Mouse (Mus musculus): ENCODE results near the gene Gm20906. TPM values are rescaled to one million over a fixed set of nuclear protein-coding genes. Genes with fewer than 3 reads are reported as not detected.
"Not testable (repeated sequence)": the region's sequence is repeated elsewhere in the genome, so short reads cannot be mapped to it uniquely, and the experiment has no call there.

Gm20906 gene
- not detected in 2 replicates for polyA plus RNA-seq (2015; fragmentation: Nextera tagmentation; extraction: Ambion mirVana)

- not testable (repeated sequence) for H3K36me3 ChIP-seq (ENCODE audit: control insufficient read depth, insufficient read depth, low read length); H3K9me3 ChIP-seq (ENCODE audit: control insufficient read depth, low read length); H3K27me3 ChIP-seq (ENCODE audit: control insufficient read depth, insufficient read depth, low read length); DNase-seq (ENCODE audit: low spot score); H3K4me3 ChIP-seq (ENCODE audit: low read depth, low read length); H3K4me1 ChIP-seq (replicated peaks; ENCODE audit: control insufficient read depth, insufficient read depth); H3K9ac ChIP-seq (ENCODE audit: low read length); H3K4me2 ChIP-seq (replicated peaks; ENCODE audit: low read depth); ATAC-seq (ENCODE audit: low FRiP score, low TSS enrichment); H3K27ac ChIP-seq (replicated peaks)
- WGBS = no CpG with 5 or more reads among the region's 6 CpGs
These were observed at the start of gene Gm20906 for GRCm38 (mm10) chrY:87550666-87551065. Gene Gm20906 (plus strand): TSS chrY:87550966.

Measured in stomach, postnatal 0 days (tissue).